Mouse (Mus musculus) B cell, adult 62 days (primary cell): Measurements from ENCODE around the gene Pigp. TPM values are rescaled to one million over a fixed set of nuclear protein-coding genes. Genes with fewer than 3 reads are reported as not detected.

Source experiments
- total RNA-seq: library from RNA; stranded (reverse); gene quantifications from 4 replicates; pipeline ENCODE4 v1.2.4, GENCODE M21; 2023

Pigp gene
- total RNA-seq, result 24.7 to 32.1 TPM (median 28.9 TPM) in 4 replicates

DNA sequence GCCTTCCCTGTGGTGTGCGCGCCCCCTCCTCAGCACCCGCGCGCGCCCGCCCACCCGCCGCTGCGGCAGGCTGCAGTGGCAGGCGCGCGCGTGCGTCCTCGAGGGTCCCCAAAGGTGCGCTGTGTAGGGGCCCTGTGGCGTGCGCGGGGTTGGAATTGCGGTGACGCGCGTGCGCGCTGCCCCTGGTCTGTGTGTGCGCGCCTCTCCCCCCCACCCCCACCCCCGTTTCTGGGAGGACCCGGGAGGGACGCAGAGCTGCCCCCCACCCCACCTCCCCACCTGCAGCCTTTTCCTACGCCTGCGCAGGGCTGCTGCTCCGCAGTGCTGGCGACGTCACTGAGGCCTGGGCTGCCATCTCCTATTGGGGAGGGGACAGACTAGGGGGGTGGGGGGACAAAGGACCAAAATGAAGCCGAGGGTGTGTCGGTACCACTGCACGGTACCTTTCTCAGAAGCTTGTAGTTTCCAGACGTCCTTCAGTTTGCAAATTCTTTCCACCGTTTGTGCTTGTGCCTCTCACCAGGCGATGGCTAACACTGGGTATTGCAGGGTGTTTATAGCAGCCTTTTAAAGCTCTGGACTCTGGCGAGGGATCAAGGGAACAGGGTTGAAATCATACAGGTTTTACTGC, at the start of gene Pigp:
Gene Pigp (minus strand): TSS at position 542 of the 631 bp plus-strand sequence.

DNA sequence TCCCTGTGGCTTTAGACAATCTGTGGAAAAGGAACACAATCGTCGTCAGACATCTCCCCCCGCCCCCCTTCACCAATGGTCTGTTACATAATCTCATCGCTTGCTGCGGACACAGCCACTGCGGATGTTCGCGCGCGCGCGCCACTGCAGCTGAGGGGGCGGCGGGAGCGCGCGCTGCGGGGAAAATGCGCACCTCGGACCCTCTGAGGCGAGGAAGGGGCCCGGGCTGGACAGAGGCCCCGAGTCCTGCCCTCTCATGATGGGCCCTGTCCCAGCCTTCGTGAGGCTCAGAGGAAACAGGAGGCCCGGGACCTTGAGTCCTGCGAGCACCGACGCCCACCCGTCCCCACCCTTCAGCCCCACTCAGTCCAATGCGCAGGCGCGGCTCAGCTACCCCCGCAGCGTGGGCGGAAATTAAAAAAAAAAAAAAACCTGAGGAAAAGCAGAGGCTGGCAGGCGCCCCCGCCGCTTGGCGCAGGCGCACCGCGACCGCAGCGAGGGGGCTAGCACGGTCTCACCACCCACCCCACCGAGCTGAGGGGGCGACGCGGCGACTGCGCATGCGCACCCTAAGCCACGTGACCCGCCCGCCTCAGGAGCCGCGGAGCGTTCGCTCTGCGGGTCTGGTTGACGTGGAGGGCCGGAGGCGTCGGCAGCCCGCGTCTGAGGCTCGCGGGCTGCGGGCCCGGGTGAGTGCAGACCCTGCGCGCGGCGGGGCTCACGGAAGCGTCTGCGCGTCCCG, 1.3 kb downstream of the Pigp start, which contains the start of gene Ttc3:
Gene Ttc3 (plus strand): TSS at position 446 of the 742 bp plus-strand sequence.

DNA sequence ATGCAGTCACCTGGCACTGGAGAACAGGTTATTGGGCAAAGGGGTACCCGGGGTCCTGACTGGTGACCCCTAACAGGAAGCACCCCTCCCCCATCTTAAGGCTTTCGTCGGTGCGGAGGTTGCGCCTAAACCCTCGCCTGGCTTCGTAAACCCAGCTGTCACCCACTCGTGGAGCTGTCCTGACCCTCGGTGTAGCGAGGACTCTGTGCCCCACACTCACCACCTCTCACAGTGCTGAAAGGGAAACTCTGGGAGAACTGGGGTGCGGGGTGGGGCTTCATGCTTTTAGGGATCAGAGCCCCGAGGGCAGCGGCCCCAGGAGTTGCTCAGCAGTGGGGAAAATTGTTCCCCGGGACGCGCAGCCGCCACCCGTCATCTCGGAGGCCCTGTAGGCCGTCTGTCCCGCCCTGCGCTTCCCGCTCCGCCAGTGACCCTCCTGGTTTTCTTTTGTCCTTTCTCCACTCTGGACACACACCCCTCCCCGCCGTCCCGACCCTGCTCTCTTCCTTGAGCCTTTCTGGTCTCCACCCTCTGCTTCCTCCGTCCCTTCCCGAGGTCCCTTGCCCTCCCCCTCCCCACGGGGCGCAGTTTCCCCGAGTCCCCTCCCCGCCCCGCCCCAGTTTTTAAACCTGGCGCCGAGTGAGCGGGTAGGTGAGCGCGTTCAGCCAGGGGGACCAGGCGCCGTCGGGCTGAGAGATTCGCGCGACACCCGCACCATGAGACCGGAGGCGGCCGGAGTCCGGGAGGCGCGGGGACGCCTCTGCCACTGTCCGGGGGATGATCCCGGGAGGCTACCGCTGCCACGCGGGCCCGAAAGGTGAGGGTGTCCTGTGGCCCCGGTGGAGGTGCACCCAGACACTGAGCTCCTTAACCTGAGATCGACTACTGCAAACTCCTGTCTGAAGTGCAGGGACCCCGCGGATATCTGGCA, 43.6 kb downstream of the Pigp start, which contains the start of gene Ripply3:
Gene Ripply3 (plus strand): TSS at position 640 of the 931 bp plus-strand sequence.

GRCm38 (mm10) chr16:94313229-94314030, 58.2 kb downstream of the Pigp start, which contains the start of gene Hlcs:
Gene Hlcs, minus strand, starts transcription at chr16:94313571.

Other genes with a start within 250 kb of the Pigp start
- gene Hlcs, start 58.3 kb downstream of the Pigp start, total RNA-seq, result 45.4 to 57.2 TPM (median 51.3 TPM) in 4 replicates
- gene Ripply3, start 43.4 kb downstream of the Pigp start, total RNA-seq, result not detected in 4 replicates
- 66.1 to 82.6 TPM (median 75.6 TPM) in 4 replicates for gene Ttc3, start 1.2 kb downstream of the Pigp start, total RNA-seq
- gene Vps26c, start 155.0 kb upstream of the Pigp start, total RNA-seq, result 23.7 to 34.2 TPM (median 28.0 TPM) in 4 replicates
- gene Dyrk1a, start 198.2 kb upstream of the Pigp start, total RNA-seq, result 133 to 147 TPM (median 141 TPM) in 4 replicates